Mouse (Mus musculus): Measurements from ENCODE around the gene Dip2b. TPM values are rescaled to one million over a fixed set of nuclear protein-coding genes. Genes with fewer than 3 reads are reported as not detected.
A peak's percentile ranks its signal among the peaks of the same experiment; 100 is the strongest.

Gene Dip2b
- total RNA-seq, 2 experiments from 2014 or later, result 6.1 to 10.6 TPM

DNA sequence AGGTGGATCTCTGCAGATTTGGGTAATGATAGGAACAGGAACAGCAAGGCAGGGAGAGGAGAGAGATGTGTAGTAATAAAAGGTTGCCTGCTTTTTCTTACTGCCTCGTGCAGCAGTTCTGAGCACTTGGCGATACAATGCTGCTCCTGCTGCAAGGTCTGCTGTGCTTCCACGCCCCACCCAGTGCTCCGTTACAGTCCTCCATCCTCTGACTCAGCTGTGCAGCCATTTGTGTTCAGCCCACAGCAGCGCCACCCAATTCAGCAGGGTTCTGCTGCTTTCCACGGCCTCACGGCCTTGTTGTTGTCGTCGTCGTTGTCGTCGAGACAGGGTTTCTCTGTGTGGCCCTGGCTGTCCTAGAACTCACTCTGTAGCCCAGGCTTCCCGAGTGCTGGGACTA is 77.9 kb downstream of the Dip2b start:
- no peak for ATAC-seq (replicated peaks; ENCODE audit: low FRiP score, low TSS enrichment, poor library complexity, severe bottlenecking)

DNA sequence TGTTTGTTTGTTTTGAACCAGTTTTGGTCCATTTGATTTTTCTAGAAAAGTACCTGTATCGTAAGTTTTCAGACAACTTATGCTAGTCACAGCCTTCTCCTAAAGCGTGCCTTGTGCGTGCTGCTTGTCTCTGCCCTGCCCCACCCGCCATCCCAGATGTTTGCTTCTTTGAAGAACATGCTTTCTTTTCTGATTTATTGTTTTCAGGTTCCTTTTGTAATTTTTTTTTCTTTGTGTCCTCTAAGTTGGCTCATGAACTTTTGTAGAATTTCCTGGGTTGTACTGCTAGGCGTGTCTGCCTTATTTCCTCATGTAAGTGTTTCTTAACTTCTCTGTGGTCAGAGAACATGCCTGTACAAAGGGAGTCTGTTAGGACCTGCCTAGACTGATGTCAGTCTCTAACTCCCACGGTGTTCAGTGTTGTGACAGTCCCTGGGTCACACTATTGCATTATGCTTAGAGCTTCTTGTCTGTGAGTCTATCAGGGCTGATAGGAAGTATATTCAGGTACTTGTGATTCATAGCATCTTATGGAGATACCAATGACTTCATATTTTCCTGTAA is 80.8 kb downstream of the Dip2b start:
- no peak for ATAC-seq (replicated peaks; ENCODE audit: low FRiP score, low TSS enrichment, poor library complexity, severe bottlenecking)

DNA sequence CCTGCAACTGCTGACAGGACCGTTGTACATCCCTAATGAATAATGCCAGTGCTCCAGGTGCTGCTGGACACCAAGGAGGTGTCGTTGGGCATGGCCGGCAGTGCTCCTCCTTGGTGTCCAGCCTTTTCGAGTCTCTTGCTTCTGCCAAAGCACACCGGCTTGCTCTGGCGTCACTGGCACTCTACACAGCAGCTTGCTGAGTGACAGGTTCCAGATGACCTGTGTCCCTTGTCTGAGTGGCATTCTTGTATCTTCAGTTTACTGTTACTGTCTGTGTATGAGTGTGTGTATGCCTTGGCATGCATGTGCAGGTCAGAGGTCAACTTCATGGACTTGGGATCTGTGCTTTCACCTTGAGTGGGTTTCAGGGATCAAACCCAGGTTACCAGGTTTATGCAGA is 83.0 kb downstream of the Dip2b start:
- ATAC-seq (replicated peaks; ENCODE audit: low FRiP score, low TSS enrichment, poor library complexity, severe bottlenecking), result no peak

DNA sequence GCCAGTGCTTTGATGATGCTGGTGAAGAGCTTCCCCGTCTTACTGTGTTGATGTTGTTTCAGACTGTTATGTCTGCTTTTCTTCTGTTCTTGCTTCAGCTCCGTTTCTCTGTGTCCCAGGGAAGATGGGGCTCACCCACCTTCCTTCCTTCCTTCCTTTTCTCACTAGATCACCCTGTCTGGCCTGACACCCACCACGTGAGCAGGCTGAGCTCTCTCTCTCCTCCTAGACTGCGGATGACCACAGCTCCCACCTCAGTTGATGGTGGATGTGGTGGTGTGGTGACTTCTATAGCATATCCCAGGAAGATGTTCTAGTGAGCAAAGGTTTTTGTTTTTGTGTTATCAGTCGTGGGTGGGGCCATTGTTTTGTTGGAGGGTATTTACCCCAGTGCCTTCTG is 85.4 kb downstream of the Dip2b start:
- no peak for ATAC-seq (replicated peaks; ENCODE audit: low FRiP score, low TSS enrichment, poor library complexity, severe bottlenecking)

DNA sequence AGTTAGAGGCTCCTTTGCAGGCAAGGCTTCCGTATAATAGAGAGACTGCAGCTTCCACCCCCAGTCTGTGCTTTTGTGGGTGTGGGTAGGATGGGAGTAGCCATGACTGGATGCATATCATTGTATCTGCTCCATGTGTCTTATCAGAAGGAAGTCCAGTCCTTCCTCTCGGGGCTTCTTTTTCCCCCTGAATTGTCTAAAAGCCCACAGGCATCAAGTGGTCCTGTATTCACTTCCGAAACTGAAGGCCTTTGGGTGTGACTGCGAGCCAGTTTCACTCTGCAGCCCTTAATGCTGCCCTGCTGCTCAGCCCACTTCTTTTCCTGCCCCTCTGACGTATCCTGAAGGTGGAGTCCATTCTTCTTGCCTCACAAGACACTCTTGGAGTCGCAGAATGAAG is 86.8 kb downstream of the Dip2b start:
- ATAC-seq (replicated peaks; ENCODE audit: low FRiP score, low TSS enrichment, poor library complexity, severe bottlenecking), result no peak

DNA sequence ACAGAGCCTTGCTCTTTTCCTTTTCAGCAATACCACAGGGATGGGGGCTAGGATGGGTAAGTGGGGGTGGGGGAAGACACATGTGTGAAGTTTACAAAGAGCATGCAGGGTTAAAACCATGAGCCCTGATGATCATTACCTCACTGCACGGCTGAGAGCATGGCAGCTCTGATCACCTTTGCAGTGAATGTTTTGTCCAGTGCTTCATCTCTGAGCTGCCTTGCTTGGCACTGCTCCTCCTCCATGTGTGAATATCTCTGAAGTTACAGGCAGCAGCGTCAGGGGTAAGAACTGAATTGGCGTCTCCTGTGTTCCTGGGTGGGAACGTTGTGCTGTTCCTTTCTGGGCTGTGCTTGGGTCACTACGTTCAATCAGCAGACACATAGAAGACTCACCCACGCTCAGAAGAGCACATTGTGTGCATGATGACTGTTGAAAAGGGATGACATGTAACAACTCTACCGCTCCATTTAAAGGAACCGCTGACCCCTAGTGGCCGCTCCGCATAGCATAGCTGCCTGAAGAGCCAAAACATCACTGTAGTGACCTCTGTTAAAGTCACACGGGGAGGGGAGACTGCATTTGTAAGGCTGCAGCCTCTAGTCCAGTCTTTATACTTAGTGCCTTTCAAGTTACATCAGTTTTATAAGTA is 88.1 kb downstream of the Dip2b start:
- ATAC-seq (replicated peaks; ENCODE audit: low FRiP score, low TSS enrichment, poor library complexity, severe bottlenecking), result peak; percentile 82

DNA sequence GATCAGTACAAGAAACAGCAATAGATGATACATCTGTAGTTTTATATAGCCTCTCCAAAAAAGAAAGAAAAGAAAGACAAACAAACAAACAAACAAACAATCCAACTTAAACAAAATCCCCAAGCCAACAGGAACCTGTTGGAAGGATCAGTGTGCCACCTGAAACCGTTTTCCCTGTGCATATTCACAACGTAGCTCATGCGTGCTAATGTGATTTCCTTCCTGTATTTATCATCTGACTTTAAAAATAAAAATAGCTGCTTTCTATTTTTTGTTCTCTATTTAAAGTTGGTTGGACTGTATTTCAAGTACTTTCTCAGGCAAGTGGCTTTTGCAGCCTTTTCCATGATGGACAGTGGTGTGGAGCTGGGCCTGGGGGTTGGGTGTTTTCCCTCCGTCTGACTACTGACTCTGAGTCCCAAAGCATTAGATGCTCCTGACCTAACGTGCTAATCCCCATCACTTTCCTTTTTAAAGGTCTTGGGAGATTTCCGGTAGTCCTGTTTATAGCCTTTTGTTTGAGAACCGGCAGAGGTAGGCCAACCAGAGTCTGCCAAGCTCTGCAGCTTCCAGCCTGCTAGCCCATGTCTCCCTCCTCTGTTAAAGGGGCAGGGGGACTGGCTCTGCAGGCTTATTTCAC is 90.8 kb downstream of the Dip2b start:
- ATAC-seq (replicated peaks; ENCODE audit: low FRiP score, low TSS enrichment, poor library complexity, severe bottlenecking), result no peak

DNA sequence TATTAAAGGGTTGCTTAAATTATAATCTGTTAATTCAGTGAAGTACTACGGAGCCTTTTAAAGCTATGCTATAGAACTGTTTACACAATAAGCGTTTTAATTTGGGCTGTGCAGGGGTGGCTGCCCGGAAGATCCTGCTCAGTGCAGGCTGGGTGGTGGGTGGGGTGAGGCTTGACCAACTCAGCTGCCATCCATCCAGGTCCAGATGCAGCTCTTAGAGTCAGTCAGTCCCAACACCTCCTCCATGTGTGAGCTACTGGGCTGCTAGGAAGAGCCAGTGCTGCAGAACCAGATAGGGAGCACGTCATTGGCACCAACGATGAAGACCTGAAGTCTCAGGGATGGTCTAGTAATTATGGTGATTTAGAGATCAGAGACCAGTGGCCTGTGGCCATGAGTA is 101.2 kb downstream of the Dip2b start:
- no peak for ATAC-seq (replicated peaks; ENCODE audit: low FRiP score, low TSS enrichment, poor library complexity, severe bottlenecking)

DNA sequence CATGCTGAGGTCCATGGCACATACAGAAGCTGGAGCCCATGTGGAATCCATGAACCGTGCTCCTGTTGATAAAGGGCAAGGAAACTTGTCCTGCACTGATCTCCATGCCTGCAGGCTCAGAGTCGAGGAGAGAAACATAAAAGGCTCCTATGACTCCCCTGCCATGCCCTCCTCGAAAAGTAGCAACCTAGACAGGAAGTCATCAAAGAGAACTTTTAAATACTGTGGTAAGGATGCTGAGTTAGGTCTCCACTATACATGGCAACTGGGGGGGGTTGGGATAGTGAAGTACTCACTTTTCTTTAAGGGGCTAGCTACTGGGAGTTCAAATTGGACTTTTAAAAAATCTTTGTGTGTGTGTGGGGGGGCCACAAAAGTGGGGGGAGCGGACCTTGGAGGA is 102.0 kb downstream of the Dip2b start:
- ATAC-seq (replicated peaks; ENCODE audit: low FRiP score, low TSS enrichment, poor library complexity, severe bottlenecking), result no peak

DNA sequence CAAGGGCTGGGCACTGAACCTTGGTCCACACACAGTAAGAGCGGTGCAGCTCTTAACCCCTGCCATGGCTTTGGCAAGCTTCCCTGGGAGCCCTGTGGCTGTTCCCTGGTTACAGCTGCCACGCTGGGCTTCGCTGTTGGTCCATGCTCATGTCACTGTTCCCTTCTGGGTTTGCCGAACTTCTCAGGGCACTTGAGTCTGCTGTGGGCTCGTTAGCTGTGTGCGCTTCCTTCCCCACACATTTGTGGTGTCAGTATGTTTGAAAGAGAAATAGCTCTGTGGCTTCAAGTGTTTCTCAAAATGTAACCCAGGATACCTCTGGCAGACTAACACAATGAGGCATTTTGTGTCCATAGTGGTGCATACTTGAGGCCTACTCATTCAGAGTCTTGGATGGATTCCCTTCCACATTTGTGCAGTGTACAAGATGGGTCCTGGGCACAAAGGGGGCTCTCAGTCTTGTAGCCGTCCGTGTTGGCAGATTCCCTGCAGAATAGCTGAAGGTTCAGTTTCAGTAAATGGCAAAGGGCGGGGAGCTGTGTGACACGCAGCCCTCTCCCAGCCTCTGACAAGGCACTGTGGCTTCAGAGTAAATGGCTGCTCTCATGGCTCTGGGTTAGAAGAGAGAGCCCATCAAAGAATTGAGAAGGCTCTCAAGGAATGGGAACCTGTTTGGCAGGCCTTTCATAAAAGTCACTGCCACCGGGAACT is 104.8 kb downstream of the Dip2b start:
- ATAC-seq (replicated peaks; ENCODE audit: low FRiP score, low TSS enrichment, poor library complexity, severe bottlenecking), result no peak

DNA sequence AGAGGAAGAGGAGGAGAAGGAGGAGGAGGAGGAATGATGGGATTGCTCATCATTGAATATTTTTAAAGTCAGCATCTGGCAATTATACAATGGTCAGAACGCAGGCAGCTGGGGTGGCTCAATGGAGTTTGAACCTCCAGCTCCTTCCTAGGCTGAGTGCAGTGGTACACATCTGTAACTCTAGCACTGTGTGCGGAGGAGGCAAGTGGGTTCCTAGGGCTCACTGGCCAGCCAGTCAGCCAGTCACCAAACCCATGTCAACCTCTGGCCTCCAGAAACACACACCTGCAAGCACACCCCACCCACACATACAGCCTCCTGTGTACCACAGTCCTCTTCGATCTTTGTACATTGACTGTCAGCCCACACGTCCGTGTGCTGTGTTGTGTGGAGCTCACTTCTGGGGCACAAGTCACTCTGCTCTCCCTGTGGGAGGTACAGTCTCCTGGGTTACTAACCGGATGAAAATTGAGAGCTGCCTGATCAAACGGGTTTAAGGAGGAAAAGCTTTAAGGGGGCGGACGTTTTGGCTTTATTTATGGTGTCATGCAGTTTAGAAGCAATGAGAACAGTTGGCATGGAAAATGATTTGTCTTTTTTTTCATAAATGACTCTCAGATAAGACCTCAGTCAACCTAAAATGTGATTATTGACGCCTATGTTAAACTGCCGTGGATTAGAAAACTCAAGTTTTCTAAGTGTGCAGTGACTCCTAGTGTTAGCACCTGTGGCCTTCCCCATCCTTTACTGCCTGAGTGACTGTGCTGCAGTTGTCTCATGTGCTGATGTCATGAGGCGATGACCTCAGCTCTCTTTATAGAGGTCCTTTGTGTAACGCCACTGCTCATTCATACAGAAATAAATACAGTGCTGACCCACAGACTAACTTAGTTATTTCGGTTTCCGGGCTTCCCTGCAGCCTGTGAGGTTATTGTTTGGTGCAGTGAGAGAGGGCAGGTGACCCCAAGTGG is 106.7 kb downstream of the Dip2b start:
- no peak for ATAC-seq (replicated peaks; ENCODE audit: low FRiP score, low TSS enrichment, poor library complexity, severe bottlenecking)

DNA sequence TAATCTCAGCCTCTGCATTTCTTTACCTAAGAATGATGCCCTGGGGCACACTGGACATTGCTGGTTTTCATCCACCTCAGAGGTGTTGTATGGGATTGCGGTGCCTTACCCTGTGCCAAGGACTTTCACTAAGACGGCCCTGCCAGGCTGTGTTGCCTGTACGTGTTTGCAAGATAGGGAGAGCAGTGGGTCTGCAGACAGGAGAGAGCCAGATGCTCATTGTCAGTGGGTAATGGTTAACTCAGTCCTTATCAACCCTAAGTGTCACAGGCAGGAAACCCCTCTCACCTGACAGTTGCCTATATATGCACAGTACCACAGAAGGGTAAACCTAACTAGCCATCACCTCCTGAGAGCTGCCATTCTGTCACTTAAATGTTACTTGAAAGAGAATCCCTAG is 107.5 kb downstream of the Dip2b start:
- ATAC-seq (replicated peaks; ENCODE audit: low FRiP score, low TSS enrichment, poor library complexity, severe bottlenecking), result no peak

DNA sequence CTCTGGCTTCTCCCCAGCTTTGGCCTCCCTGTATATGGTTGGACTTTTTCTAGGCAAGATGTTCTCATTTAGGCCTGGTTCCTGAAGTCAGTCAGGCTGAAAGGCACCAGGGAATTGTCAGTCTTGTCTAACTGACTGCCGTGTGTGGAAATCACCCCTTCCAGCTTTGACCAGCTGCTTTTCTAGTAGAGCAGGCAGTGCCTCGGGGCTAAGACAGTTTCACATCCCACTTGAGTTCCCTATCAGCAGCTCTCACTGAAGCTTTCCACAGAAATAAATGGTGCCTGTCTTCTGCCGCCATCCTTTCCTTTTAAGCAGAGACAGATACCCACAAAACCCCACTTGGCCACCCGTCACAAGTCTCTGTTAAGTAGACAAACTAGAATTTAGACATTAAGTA is 112.1 kb downstream of the Dip2b start:
- no peak for ATAC-seq (replicated peaks; ENCODE audit: low FRiP score, low TSS enrichment, poor library complexity, severe bottlenecking)

DNA sequence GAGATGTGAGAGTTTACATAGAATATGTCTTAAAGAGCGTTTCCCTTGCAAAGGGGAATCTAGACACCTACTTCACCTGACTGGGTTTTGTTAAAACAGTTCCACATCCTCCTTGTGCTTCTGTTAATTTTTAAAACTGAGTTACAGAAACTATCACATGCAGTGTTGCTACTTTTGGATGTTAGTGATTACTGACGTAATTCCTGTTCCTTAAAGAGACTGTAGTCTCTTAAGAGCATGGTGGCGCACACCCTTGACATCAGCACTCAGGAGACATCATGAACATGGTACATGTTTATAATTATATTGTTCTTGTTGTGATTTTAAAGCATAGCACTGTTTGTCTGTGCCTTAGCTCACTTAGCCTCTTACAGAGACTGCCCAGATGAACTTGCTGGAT is 113.9 kb downstream of the Dip2b start:
- no peak for ATAC-seq (replicated peaks; ENCODE audit: low FRiP score, low TSS enrichment, poor library complexity, severe bottlenecking)

DNA sequence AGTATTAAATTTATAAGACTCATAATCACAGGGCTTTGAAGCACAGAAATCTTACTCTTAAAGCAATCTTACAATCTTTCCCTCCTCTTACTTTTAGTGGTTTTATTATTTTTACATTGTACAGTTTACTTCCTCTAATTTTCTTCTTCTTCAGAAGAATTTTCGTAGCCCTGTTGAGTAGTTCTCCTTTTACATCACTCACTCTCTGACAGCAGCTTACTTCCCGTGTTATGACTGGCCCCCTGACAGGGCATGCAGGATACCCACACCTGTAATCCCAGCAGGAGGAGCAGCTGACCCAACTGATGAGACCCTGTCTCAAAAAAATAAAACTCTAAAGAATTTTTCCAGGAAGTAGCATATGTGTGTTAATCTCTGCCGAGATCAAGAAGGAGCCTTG is 114.6 kb downstream of the Dip2b start:
- no peak for ATAC-seq (replicated peaks; ENCODE audit: low FRiP score, low TSS enrichment, poor library complexity, severe bottlenecking)

DNA sequence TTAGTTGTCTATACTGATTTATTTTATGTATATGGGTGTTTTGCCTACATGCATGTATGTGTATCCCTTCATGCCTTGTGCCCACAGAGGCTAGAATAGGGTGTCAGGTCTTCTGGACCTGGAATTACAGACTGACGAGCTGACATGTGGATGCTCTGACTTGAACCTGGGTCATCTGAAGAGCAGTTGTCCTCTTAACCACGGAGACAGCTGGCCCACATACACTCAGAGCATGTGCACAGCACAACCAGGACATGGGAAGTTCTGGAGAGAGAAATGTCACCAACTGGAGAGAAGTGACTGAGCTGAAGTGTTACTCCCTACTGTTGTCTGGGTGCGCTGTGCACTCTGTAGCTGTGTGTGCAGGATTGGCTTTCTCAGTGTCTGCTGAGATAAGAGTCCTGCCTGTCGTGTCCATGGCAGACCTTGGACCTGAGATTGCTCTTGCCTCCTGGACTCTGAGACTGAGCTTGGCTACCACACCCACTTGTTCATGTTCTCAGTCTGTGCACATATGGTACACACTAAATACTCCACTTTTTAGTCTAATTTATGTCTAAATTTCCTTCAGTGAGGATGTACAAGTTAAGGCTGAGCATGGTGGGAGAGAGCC is 117.7 kb downstream of the Dip2b start:
- ATAC-seq (replicated peaks; ENCODE audit: low FRiP score, low TSS enrichment, poor library complexity, severe bottlenecking), result no peak

DNA sequence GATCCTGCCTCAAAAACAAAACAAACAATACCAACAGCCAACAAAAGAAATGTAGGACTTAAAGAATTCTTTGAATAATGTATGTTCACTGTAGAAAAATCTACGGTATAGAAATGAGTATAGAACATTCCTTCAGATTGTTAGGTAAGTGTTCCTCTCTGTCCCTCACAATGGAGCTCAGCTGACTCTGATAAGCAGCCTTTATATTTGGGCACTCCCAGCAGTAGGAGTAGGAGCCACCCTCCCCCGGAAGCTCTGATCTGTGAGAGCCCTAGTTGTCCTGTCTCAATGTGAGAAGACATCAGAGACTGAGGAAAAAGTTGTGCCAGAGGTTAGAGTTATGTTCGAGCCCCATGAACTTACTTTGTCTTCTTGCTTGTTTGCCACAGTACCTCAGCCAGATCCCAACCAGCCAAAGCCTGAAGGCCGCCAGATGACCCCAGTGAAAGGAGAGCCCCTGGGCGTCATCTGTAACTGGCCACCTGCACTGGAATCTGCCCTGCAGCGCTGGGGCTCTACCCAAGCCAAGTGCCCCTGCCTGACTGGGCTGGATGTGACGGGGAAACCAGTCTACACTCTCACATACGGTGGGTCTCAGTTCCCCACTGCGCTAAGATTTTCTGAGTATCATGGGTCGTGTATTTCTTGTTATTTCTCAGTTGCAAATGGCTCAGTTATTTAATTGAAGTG is 118.5 kb downstream of the Dip2b start:
- ATAC-seq (replicated peaks; ENCODE audit: low FRiP score, low TSS enrichment, poor library complexity, severe bottlenecking), result no peak

DNA sequence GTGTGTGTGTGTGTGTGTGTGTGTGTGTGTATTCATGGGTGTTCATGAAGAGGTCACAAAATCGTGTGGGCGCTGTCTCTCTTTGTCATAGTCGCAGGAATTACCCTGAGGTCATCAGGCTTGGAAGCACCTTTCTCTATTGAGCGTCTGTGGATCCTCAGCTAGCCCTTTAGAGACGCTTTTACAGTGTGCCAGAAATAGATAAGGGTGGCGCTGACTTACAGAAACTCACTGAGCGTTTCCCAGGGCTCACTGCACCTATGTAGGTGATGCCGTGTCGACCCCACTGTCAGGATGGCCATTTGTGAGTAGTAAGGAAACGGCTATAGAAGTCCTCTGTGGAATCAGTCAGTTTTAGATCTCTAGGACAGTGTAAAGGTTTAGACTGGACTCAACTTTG is 120.5 kb downstream of the Dip2b start:
- 0 out of 2 replicates have a peak, but pooled peaks have one; percentile 46 for ATAC-seq (replicated peaks; ENCODE audit: low FRiP score, low TSS enrichment, poor library complexity, severe bottlenecking)
